Mouse (Mus musculus) cerebellum, adult 2 months (tissue): ENCODE measurements around the gene Tmem147.

Experiments
- CTCF ChIP-seq: fragments of 200-500 bp; IDR thresholded peaks from 2 replicates; pipeline ENCODE4 v1.5.1; 2011; ENCODE audit warnings: low read depth, mild to moderate bottlenecking, control low read depth, low read length, moderate library complexity, borderline replicate concordance; ENCODE audit not compliant: insufficient read depth
- POLR2A ChIP-seq: fragments of 200-500 bp; IDR thresholded peaks from 2 replicates; pipeline ENCODE4 v1.6.1; 2011; ENCODE audit warnings: low read length, control low read depth, borderline replicate concordance; ENCODE audit not compliant: insufficient read depth

GRCm38 (mm10) chr7:30776104-30776503, 46.8 kb upstream of the Tmem147 start:
- TF ChIP-seq POLR2A (no peak), CTCF (no peak)
